Mouse (Mus musculus) embryonic facial prominence, embryonic 12.5 days (tissue): ENCODE measurements around the gene Rabgef1. TPM values are rescaled to one million over a fixed set of nuclear protein-coding genes. Genes with fewer than 3 reads are reported as not detected.
A peak's percentile ranks its signal among the peaks of the same experiment; 100 is the strongest.
"Not testable (repeated sequence)": the region's sequence is repeated elsewhere in the genome, so short reads cannot be mapped to it uniquely, and the experiment has no call there.

Experiments used
- ATAC-seq: fragments of 200-750 bp; cut with Nextera tagmentation; 2 replicates; pipeline ENCODE4 v1.8.0; 2017; ENCODE audit not compliant: insufficient number of reproducible peaks, insufficient read depth, low FRiP score, low TSS enrichment
- H3K27ac ChIP-seq: fragments of 300-500 bp; sonication (generic); 2 replicates; pipeline ENCODE4 v1.5.1; 2016; ENCODE audit warnings: mild to moderate bottlenecking
- H3K27me3 ChIP-seq: fragments of 300-500 bp; sonication (generic); 2 replicates; pipeline ENCODE4 v1.6.1; 2016; ENCODE audit warnings: mild to moderate bottlenecking, moderate library complexity
- H3K36me3 ChIP-seq: fragments of 300-500 bp; sonication (generic); 2 replicates; pipeline ENCODE4 v1.6.1; 2016; ENCODE audit warnings: mild to moderate bottlenecking
- H3K4me1 ChIP-seq: fragments of 300-500 bp; sonication (generic); 2 replicates; pipeline ENCODE4 v1.6.1; 2016
- H3K4me2 ChIP-seq: fragments of 300-500 bp; sonication (generic); replicated peaks from 2 replicates; pipeline ENCODE4 v1.6.1; 2016; ENCODE audit warnings: mild to moderate bottlenecking, moderate library complexity
- H3K4me3 ChIP-seq: fragments of 300-500 bp; sonication (generic); 2 replicates; pipeline ENCODE4 v1.5.1; 2016; ENCODE audit warnings: mild to moderate bottlenecking
- H3K9ac ChIP-seq: fragments of 300-500 bp; sonication (generic); 2 replicates; pipeline ENCODE4 v1.6.1; 2016; ENCODE audit warnings: mild to moderate bottlenecking, moderate library complexity
- H3K9me3 ChIP-seq: fragments of 300-500 bp; sonication (generic); 2 replicates; pipeline ENCODE4 v1.6.1; 2016; ENCODE audit warnings: mild to moderate bottlenecking, moderate library complexity
- WGBS: fragments of 180-500 bp; shearing (Covaris S2); methylation state at CpG from one replicate; pipeline ENCODE4 v1.1.7; 2016; 5-methylcytosine and 5-hydroxymethylcytosine counted together
- polyA plus RNA-seq: library from polyadenylated mRNA; unstranded; fragments of >200 nt; fragmentation: Nextera tagmentation; extraction: Ambion mirVana; gene quantifications from 2 replicates; pipeline ENCODE4 v1.2.1, GENCODE M21; 2016

Gene Rabgef1
- polyA plus RNA-seq, 1 experiment from 2014 or later: 30.3 TPM

DNA sequence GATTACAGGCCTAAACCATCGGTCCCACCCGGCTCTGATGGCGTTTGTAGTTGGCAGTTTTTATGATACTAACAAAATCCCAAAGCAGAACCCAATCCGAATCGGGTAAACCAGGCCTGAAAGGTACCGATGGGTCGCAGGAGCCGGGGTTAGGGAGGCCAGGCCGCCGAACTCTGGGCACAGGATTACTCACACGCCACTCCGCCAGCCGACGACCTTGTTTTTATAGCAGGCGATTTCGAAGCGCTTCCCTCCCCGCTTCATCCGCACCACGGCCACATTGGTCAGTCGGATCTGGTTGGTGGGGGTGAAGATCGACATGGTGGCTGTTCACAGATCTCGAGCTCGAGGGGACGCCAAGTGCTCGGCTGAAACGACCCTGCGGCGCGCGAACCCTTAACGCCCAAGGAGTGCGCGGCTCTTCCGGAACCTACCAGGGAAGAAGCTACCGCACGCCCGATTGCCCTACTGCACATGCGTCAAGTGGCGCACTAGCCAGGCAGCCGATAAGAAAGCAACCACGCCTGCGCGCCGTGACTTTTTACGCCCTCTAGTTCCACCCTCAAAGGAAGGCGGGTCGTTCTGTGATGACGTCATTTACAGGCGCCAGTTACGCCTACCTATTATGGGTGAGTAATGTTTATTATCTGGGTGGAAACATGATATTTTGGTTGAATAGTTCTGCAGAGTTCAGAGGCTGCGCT lies 83.6 kb downstream of the Rabgef1 start, which contains the start of the genes Sbds and Tyw1:
Gene Sbds (minus strand): TSS at position 514 of the 704 bp plus-strand sequence.
Gene Tyw1 (plus strand): TSS at position 603 of the 704 bp plus-strand sequence.
- Histone ChIP-seq H3K27me3 (no peaks in the 10 kb centered on the region), H3K4me1 (peaks cover 10% of the 10 kb centered on the region; the same call in 1 of the 2 replicates), H3K9ac (peak within 1 kb of the TSS; percentile 69), H3K36me3 (peaks cover 26% of the 10 kb centered on the region), H3K4me3 (peak within 1 kb of the TSS; percentile 69), H3K4me2 (peak within 1 kb of the TSS; percentile 71), H3K9me3 (no peaks in the 10 kb centered on the region), H3K27ac (peak within 1 kb of the TSS; percentile 69)
- WGBS: under 1% methylated on average over 52 of the region's 52 CpGs
- peak; percentile 87 for ATAC-seq

DNA sequence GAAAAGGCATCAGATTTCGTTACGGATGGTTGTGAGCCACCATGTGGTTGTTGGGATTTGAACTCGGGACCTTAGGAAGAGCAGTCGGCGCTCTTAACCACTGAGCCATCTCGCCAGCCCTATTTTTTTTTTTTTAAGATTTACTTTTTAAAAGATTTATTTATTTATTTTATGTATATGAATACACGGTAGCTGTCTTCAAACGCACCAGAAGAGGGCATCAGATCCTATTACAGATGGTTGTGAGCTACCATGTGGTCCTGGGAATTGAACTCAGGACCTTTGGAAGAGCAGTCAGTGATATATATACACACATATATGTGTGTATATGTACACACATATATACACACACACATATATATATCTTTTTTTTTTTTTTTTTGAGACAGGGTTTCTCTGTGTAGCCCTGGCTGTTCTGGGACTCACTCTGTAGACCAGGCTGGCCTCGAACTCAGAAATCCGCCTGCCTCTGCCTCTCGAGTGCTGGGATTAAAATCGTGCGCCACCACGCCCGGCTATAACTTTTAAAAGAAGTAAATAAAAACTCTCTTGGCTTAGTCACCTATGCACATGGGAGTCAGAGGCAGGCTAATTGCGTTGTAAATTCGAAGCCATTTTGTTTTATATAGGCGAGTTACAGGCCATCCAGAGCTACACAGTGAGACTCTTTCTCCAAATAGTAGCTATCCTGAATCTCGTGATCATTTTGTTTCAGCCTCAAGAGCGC lies 84.4 kb downstream of the Rabgef1 start:
- H3K4me3 ChIP-seq: peak overlapping the region; percentile 69
- WGBS: 28% methylated on average over 20 of the region's 20 CpGs
- peak overlapping the region; percentile 71 for H3K4me2 ChIP-seq
- peaks cover 10% of the 10 kb centered on the region; the same call in 1 of the 2 replicates for H3K4me1 ChIP-seq
- H3K9ac ChIP-seq, H3K9me3 ChIP-seq, H3K27me3 ChIP-seq, ATAC-seq: not testable (repeated sequence)
- peaks cover 20% of the 10 kb centered on the region for H3K36me3 ChIP-seq
- peak overlapping the region; percentile 54; the same call in 1 of the 2 replicates for H3K27ac ChIP-seq

- peak overlapping the region; percentile 82; the same call in 1 of the 2 replicates for H3K27ac ChIP-seq
- WGBS: under 1% methylated on average over 25 of the region's 25 CpGs
- peaks cover 19% of the 10 kb centered on the region for H3K36me3 ChIP-seq
- peak overlapping the region; percentile 71 for H3K4me2 ChIP-seq
- peaks cover 10% of the 10 kb centered on the region; the same call in 1 of the 2 replicates for H3K4me1 ChIP-seq
- H3K9me3 ChIP-seq: no peaks in the 10 kb centered on the region
- no peaks in the 10 kb centered on the region for H3K27me3 ChIP-seq
- ATAC-seq: peak; percentile 95
- H3K4me3 ChIP-seq: peak overlapping the region; percentile 69
- H3K9ac ChIP-seq: peak overlapping the region; percentile 78
Measured at GRCm38 (mm10) chr5:130256678-130257271, 85.2 kb downstream of the Rabgef1 start.

GRCm38 (mm10) chr5:130257303-130257702 lies 85.7 kb downstream of the Rabgef1 start:
- H3K4me1 ChIP-seq: peaks cover 10% of the 10 kb centered on the region; the same call in 1 of the 2 replicates
- peak overlapping the region; percentile 69 for H3K4me3 ChIP-seq
- ATAC-seq: no peak
- H3K27ac ChIP-seq: peak overlapping the region; percentile 82; the same call in 1 of the 2 replicates
- H3K4me2 ChIP-seq: peak overlapping the region; percentile 71
- no peaks in the 10 kb centered on the region for H3K9me3 ChIP-seq
- peak overlapping the region; percentile 78 for H3K9ac ChIP-seq
- H3K27me3 ChIP-seq: no peaks in the 10 kb centered on the region
- WGBS: 9% methylated on average over 8 of the region's 8 CpGs
- peaks cover 18% of the 10 kb centered on the region for H3K36me3 ChIP-seq

DNA sequence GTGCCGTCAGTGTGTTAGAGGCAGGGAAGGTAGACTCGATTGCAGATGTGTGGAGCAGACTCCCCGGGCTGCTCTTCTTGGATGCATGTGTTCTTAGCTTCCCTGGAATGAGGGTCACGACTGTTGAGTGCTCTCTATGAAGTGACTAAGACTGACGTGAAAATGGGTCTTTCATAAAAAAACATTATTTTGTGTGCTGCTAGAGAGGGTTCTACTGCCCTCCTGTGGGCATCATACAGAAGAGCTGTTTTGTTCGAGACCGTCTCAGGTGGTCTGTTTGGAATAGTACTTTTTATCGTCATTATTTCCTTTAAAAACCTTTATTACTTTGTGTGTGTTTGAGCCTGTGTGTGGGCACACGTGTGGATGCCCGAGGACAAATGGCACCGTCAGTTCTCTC lies 91.9 kb downstream of the Rabgef1 start:
- H3K36me3 ChIP-seq: peaks cover 41% of the 10 kb centered on the region
- no peaks in the 10 kb centered on the region for H3K27me3 ChIP-seq
- no peak for ATAC-seq
- H3K9me3 ChIP-seq: no peaks in the 10 kb centered on the region
- H3K9ac ChIP-seq: no peak overlapping the region
- H3K27ac ChIP-seq: no peak overlapping the region
- 84% methylated on average over 11 of the region's 11 CpGs for WGBS
- H3K4me1 ChIP-seq: no peaks in the 10 kb centered on the region
- H3K4me3 ChIP-seq: no peak overlapping the region
- H3K4me2 ChIP-seq: no peak overlapping the region

Other genes starting within 250 kb of the Rabgef1 start
- 35.1 and 35.8 TPM in 2 replicates for gene Vkorc1l1, start 229.8 kb upstream of the Rabgef1 start, polyA plus RNA-seq
- 35.4 and 35.9 TPM in 2 replicates for gene Gusb, start 168.7 kb upstream of the Rabgef1 start, polyA plus RNA-seq
- 24.0 and 26.7 TPM in 2 replicates for gene Asl, start 142.6 kb upstream of the Rabgef1 start, polyA plus RNA-seq
- gene Crcp, start 142.5 kb upstream of the Rabgef1 start, polyA plus RNA-seq: 42.0 and 42.9 TPM in 2 replicates
- 77.2 and 83.6 TPM in 2 replicates for gene Tpst1, start 98.5 kb upstream of the Rabgef1 start, polyA plus RNA-seq
- gene Kctd7, start 26.9 kb upstream of the Rabgef1 start, polyA plus RNA-seq: 7.3 and 8.7 TPM in 2 replicates
- 37.6 and 38.2 TPM in 2 replicates for gene Tmem248, start 45.3 kb downstream of the Rabgef1 start, polyA plus RNA-seq
- 67.2 and 67.7 TPM in 2 replicates for gene Sbds, start 83.7 kb downstream of the Rabgef1 start, polyA plus RNA-seq
- gene Tyw1, start 83.8 kb downstream of the Rabgef1 start, polyA plus RNA-seq: 29.8 and 30.4 TPM in 2 replicates
- gene Caln1, start 197.7 kb downstream of the Rabgef1 start, polyA plus RNA-seq: 2.3 and 3.1 TPM in 2 replicates
- gene A330070K13Rik, start 212.8 kb downstream of the Rabgef1 start, polyA plus RNA-seq: not detected in 2 replicates